Mouse (Mus musculus) megakaryocyte, embryonic 14.5 days (primary cell): ENCODE data around the gene S1pr4.

ENCODE experiments used
- FLI1 ChIP-seq: IDR thresholded peaks from 2 replicates; pipeline ENCODE4 v1.6.1; 2012; ENCODE audit warnings: low read length, inconsistent platforms, mixed read lengths
- GATA1 ChIP-seq: IDR thresholded peaks from 3 replicates; pipeline ENCODE4 v1.6.1; 2012; ENCODE audit warnings: mixed read lengths, low read length, inconsistent platforms, borderline replicate concordance

DNA sequence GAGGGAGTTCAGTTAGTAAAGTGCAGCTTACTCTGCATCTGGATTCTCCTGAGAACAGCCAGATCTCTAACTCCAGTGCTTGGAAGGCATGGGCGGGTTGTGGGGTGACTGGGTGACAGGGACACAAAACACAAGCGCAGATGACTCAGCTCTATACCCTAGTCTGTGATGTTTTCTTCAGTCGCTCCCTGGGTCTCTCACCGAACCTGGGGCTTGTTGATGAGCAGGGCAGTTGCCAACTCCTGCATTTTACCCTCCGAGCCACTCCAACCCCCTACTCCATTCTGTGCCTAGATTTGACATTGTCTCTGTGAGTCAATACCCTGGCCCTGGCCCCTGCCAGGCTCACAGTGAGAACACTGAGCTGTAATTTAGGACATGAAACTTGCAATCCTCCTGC, 1.9 kb upstream of the S1pr4 start:
- no peak for TF ChIP-seq GATA1
- no peak for TF ChIP-seq FLI1
